Mouse (Mus musculus) MEL (cell line): ENCODE results near the gene 4931428F04Rik. TPM values are rescaled to one million over a fixed set of nuclear protein-coding genes. Genes with fewer than 3 reads are reported as not detected.

Experiments
- DNase-seq: peaks from one replicate; pipeline ENCODE4 v3.0.0; 2011; ENCODE audit warnings: low read depth, low spot score
- H3K27ac ChIP-seq: 2 replicates; pipeline ENCODE4 v1.5.1; 2012; ENCODE audit warnings: low read depth, mild to moderate bottlenecking, control low read depth, low read length, moderate library complexity; ENCODE audit not compliant: control insufficient read depth
- H3K27me3 ChIP-seq, 2 experiments: fragments of 150-350 bp in 1 of 2; sonication (generic) in 1 of 2; 2 replicates each; pipeline ENCODE4 v1.6.1; 2012; ENCODE audit warnings: low read length in 2 of 2, mild to moderate bottlenecking in 2 of 2, improper control_type of control experiment in 1 of 2, moderate library complexity in 1 of 2; ENCODE audit not compliant: insufficient read depth in 2 of 2, control insufficient read depth in 1 of 2
- H3K36me3 ChIP-seq, 2 experiments: 2 replicates each; pipeline ENCODE4 v1.6.1; 2012 to 2014; ENCODE audit warnings: low read length in 2 of 2, improper control_type of control experiment in 1 of 2, inconsistent platforms in 1 of 2, mild to moderate bottlenecking in 1 of 2; ENCODE audit not compliant: insufficient read depth in 2 of 2, control insufficient read depth in 1 of 2
- H3K4me1 ChIP-seq, 2 experiments: fragments of 150-350 bp in 1 of 2; sonication (generic) in 1 of 2; 2 replicates each; pipeline ENCODE4 v1.6.1; 2012; ENCODE audit warnings: low read length in 2 of 2, improper control_type of control experiment in 1 of 2, mild to moderate bottlenecking in 1 of 2; ENCODE audit not compliant: insufficient read depth in 2 of 2, control insufficient read depth in 1 of 2
- H3K4me3 ChIP-seq, 2 experiments: fragments of 150-350 bp in 1 of 2; sonication (generic) in 1 of 2; 2 replicates each; pipeline ENCODE4 v1.5.1; 2012; ENCODE audit warnings: low read depth in 2 of 2, low read length in 2 of 2, mild to moderate bottlenecking in 2 of 2, moderate library complexity in 2 of 2, control low read depth in 1 of 2, improper control_type of control experiment in 1 of 2; ENCODE audit not compliant: control insufficient read depth in 1 of 2, insufficient read depth in 1 of 2
- H3K79me2 ChIP-seq: 2 replicates; pipeline ENCODE4 v1.6.1; 2012; ENCODE audit warnings: mild to moderate bottlenecking, low read length, moderate library complexity; ENCODE audit not compliant: control insufficient read depth, poor library complexity, insufficient read depth
- H3K9ac ChIP-seq: 2 replicates; pipeline ENCODE4 v1.6.1; 2012; ENCODE audit warnings: low read depth, mild to moderate bottlenecking, control low read depth, low read length, moderate library complexity; ENCODE audit not compliant: control insufficient read depth, poor library complexity, severe bottlenecking
- H3K9me3 ChIP-seq: fragments of 150-350 bp; sonication (generic); replicated peaks from 2 replicates; pipeline ENCODE4 v1.6.1; 2012; ENCODE audit warnings: mild to moderate bottlenecking, low read length, improper control_type of control experiment, moderate library complexity; ENCODE audit not compliant: insufficient read depth
- BHLHE40 ChIP-seq: IDR thresholded peaks from 2 replicates; pipeline ENCODE4 v1.6.1; 2012; ENCODE audit warnings: low read depth, mild to moderate bottlenecking, inconsistent platforms, low read length, improper control_type of control experiment, borderline replicate concordance
- CHD1 ChIP-seq: IDR thresholded peaks from 2 replicates; pipeline ENCODE4 v1.6.1; 2012; ENCODE audit warnings: low read depth, mild to moderate bottlenecking, inconsistent platforms, low read length, improper control_type of control experiment
- CTCF ChIP-seq, 3 experiments: IDR thresholded peaks in 2 of 3; conservative IDR thresholded peaks in 1 of 3; 2 replicates each; pipeline ENCODE4 v1.5.1; 2011 to 2012; ENCODE audit warnings: low read length in 3 of 3, low read depth in 2 of 3, mild to moderate bottlenecking in 2 of 3, improper control_type of control experiment in 1 of 3, inconsistent platforms in 1 of 3, mixed read lengths in 1 of 3, moderate library complexity in 1 of 3; ENCODE audit not compliant: control insufficient read depth in 1 of 3, insufficient read depth in 1 of 3, poor library complexity in 1 of 3, severe bottlenecking in 1 of 3
- ELF1 ChIP-seq: IDR thresholded peaks from 2 replicates; pipeline ENCODE4 v1.6.1; 2014; ENCODE audit warnings: low read depth, mild to moderate bottlenecking, inconsistent platforms, low read length, improper control_type of control experiment, moderate library complexity
- ETS1 ChIP-seq: IDR thresholded peaks from 2 replicates; pipeline ENCODE4 v1.6.1; 2012; ENCODE audit warnings: low read depth, mild to moderate bottlenecking, inconsistent platforms, low read length, improper control_type of control experiment, moderate library complexity
- JUND ChIP-seq: IDR thresholded peaks from 2 replicates; pipeline ENCODE4 v1.6.1; 2011; ENCODE audit warnings: low read depth, mild to moderate bottlenecking, improper control_type of control experiment, low read length
- MXI1 ChIP-seq: IDR thresholded peaks from 2 replicates; pipeline ENCODE4 v1.6.1; 2011; ENCODE audit warnings: mild to moderate bottlenecking, low read depth, low read length, improper control_type of control experiment
- MYB ChIP-seq: IDR thresholded peaks from 2 replicates; pipeline ENCODE4 v1.6.1; 2011; ENCODE audit warnings: mild to moderate bottlenecking, low read depth, low read length, improper control_type of control experiment
- MYC ChIP-seq: IDR thresholded peaks from 2 replicates; pipeline ENCODE4 v1.6.1; 2011; ENCODE audit warnings: low read depth, mild to moderate bottlenecking, low read length, improper control_type of control experiment, moderate library complexity
- POLR2A ChIP-seq, 2 experiments: IDR thresholded peaks; 2 replicates each; pipeline ENCODE4 v1.6.1; 2011 to 2012; ENCODE audit warnings: low read length in 2 of 2, mild to moderate bottlenecking in 2 of 2, control low read depth in 1 of 2, improper control_type of control experiment in 1 of 2, low read depth in 1 of 2, moderate library complexity in 1 of 2; ENCODE audit not compliant: control insufficient read depth in 1 of 2, insufficient read depth in 1 of 2, poor library complexity in 1 of 2
- POLR2AphosphoS5 ChIP-seq: IDR thresholded peaks from 2 replicates; pipeline ENCODE4 v1.6.1; 2012; ENCODE audit warnings: low read depth, borderline replicate concordance, mild to moderate bottlenecking, inconsistent platforms, low read length, moderate library complexity, mixed read lengths
- RAD21 ChIP-seq: IDR thresholded peaks from 2 replicates; pipeline ENCODE4 v1.6.1; 2011; ENCODE audit warnings: mild to moderate bottlenecking, low read depth, low read length, improper control_type of control experiment
- RCOR1 ChIP-seq: IDR thresholded peaks from 2 replicates; pipeline ENCODE4 v1.6.1; 2012; ENCODE audit warnings: low read depth, mild to moderate bottlenecking, inconsistent platforms, low read length, improper control_type of control experiment
- SIN3A ChIP-seq: IDR thresholded peaks from 2 replicates; pipeline ENCODE4 v1.6.1; 2012; ENCODE audit warnings: low read length, improper control_type of control experiment, inconsistent platforms
- SMC3 ChIP-seq: IDR thresholded peaks from 2 replicates; pipeline ENCODE4 v1.6.1; 2011; ENCODE audit warnings: low read depth, low read length, improper control_type of control experiment
- TCF12 ChIP-seq: IDR thresholded peaks from 2 replicates; pipeline ENCODE4 v1.6.1; 2014; ENCODE audit warnings: low read depth, mild to moderate bottlenecking, inconsistent platforms, low read length, improper control_type of control experiment, moderate library complexity
- UBTF ChIP-seq: IDR thresholded peaks from 2 replicates; pipeline ENCODE4 v1.6.1; 2012; ENCODE audit warnings: low read depth, mild to moderate bottlenecking, inconsistent platforms, low read length, improper control_type of control experiment, moderate library complexity, borderline replicate concordance; ENCODE audit not compliant: insufficient read depth
- USF1 ChIP-seq: IDR thresholded peaks from 2 replicates; pipeline ENCODE4 v1.6.1; 2014; ENCODE audit warnings: low read depth, mild to moderate bottlenecking, inconsistent platforms, low read length, improper control_type of control experiment, moderate library complexity
- USF2 ChIP-seq, 2 experiments: IDR thresholded peaks; 2 replicates each; pipeline ENCODE4 v1.6.1; 2011 to 2012; ENCODE audit warnings: improper control_type of control experiment in 2 of 2, low read length in 2 of 2, borderline replicate concordance in 1 of 2, inconsistent platforms in 1 of 2, low read depth in 1 of 2, mild to moderate bottlenecking in 1 of 2; ENCODE audit not compliant: insufficient read depth in 1 of 2
- ZC3H11A ChIP-seq: IDR thresholded peaks from 2 replicates; pipeline ENCODE4 v1.6.1; 2012; ENCODE audit warnings: low read depth, mild to moderate bottlenecking, inconsistent platforms, low read length, improper control_type of control experiment
- ZKSCAN1 ChIP-seq: IDR thresholded peaks from 2 replicates; pipeline ENCODE4 v1.6.1; 2012; ENCODE audit warnings: low read depth, mild to moderate bottlenecking, inconsistent platforms, low read length, improper control_type of control experiment, moderate library complexity
- ZNF384 ChIP-seq: IDR thresholded peaks from 2 replicates; pipeline ENCODE4 v1.6.1; 2012; ENCODE audit warnings: low read depth, mild to moderate bottlenecking, inconsistent platforms, low read length, improper control_type of control experiment
- polyA plus RNA-seq, 2 experiments: library from polyadenylated mRNA; stranded (reverse) in 1 of 2; unstranded in 1 of 2; fragments of >175 nt in 1 of 2; fragments of >200 nt in 1 of 2; gene quantifications; 2 replicates each; pipeline versions ENCODE4 v1.2.1 to v1.2.4; 2012; ENCODE audit warnings: low replicate concordance in 2 of 2, low read depth in 1 of 2; ENCODE audit not compliant: insufficient read length in 2 of 2, insufficient read depth in 1 of 2, missing spikeins in 1 of 2
- total RNA-seq: library from RNA; depleted of rRNA; stranded (reverse); fragments of 300-350 nt; gene quantifications from 2 replicates; pipeline ENCODE4 v1.2.3, GENCODE M21; 2012

4931428F04Rik gene
- total and polyA plus RNA-seq, 3 experiments = 8.2 to 13.0 TPM; not detected in 1

- TF ChIP-seq SIN3A = peak; percentile 85
Observed at GRCm38 (mm10) chr8:105278911-105279334, 10.7 kb downstream of the 4931428F04Rik start (continued).

GRCm38 (mm10) chr8:105276292-105277120 lies 13.2 kb downstream of the 4931428F04Rik start:
- no peaks in the 10 kb centered on the region for H3K27me3 ChIP-seq
- no peak for DNase-seq
- H3K9ac ChIP-seq = no peak overlapping the region
- H3K9me3 ChIP-seq = no peaks in the 10 kb centered on the region
- H3K4me1 ChIP-seq = peaks cover 8 to 16% of the 10 kb centered on the region in 2 experiments
- no peaks in the 10 kb centered on the region for H3K79me2 ChIP-seq
- peaks cover 0 to 7% of the 10 kb centered on the region in 2 experiments; a peak in 2 of 4 replicates for H3K36me3 ChIP-seq
- H3K27ac ChIP-seq = no peak overlapping the region
- no peak overlapping the region for H3K4me3 ChIP-seq
- TF ChIP-seq ZNF384 = no peak
- no peak for TF ChIP-seq USF2 (IDR thresholded peaks at IDR 0.05; ENCODE audit: borderline replicate concordance in 1 of 2, insufficient read depth in 1 of 2, low read depth in 1 of 2, low read length in 2 of 2)
- no peak for TF ChIP-seq TCF12
- no peak for TF ChIP-seq ELF1
- TF ChIP-seq MXI1 = no peak
- TF ChIP-seq UBTF = no peak
- TF ChIP-seq JUND = no peak
- no peak for TF ChIP-seq CTCF (IDR thresholded peaks at IDR 0.05 in 2 of 3, conservative IDR thresholded peaks at IDR 0.05 in 1 of 3; ENCODE audit: control insufficient read depth in 1 of 3, insufficient read depth in 1 of 3, low read depth in 2 of 3, low read length in 3 of 3, poor library complexity in 1 of 3, severe bottlenecking in 1 of 3)
- no peak for TF ChIP-seq ETS1
- TF ChIP-seq ZKSCAN1 = no peak
- no peak for TF ChIP-seq RCOR1

GRCm38 (mm10) chr8:105275840-105276239 lies 13.8 kb downstream of the 4931428F04Rik start, which contains the start of gene Nol3:
TSS of gene Nol3 (plus strand) at chr8:105276140.
- no peak within 1 kb of the TSS for H3K9ac ChIP-seq
- H3K27ac ChIP-seq = no peak within 1 kb of the TSS
- H3K4me1 ChIP-seq = peaks cover 8 to 16% of the 10 kb centered on the region in 2 experiments
- H3K79me2 ChIP-seq = no peaks in the 10 kb centered on the region
- no peak for TF ChIP-seq MYC
- no peak for TF ChIP-seq POLR2AphosphoS5
- TF ChIP-seq POLR2A (IDR thresholded peaks at IDR 0.05; ENCODE audit: control insufficient read depth in 1 of 2, insufficient read depth in 1 of 2, low read depth in 1 of 2, low read length in 2 of 2, poor library complexity in 1 of 2) = no peak
- no peak for TF ChIP-seq ZC3H11A
- TF ChIP-seq SMC3 = no peak
- no peak for TF ChIP-seq BHLHE40
- no peak for TF ChIP-seq TCF12
- no peak for TF ChIP-seq CHD1
- TF ChIP-seq MYB = no peak
- TF ChIP-seq RAD21 = no peak
- TF ChIP-seq USF1 = no peak
- H3K27me3 ChIP-seq = no peaks in the 10 kb centered on the region
- no peaks in the 10 kb centered on the region for H3K9me3 ChIP-seq
- peaks cover 0 to 7% of the 10 kb centered on the region in 2 experiments; a peak in 2 of 4 replicates for H3K36me3 ChIP-seq
- no peak within 1 kb of the TSS for H3K4me3 ChIP-seq
- DNase-seq = no peak
